Mouse (Mus musculus) megakaryocyte, embryonic 14.5 days (primary cell): ENCODE measurements at regions not wholly inside any gene's neighbourhood (a gene's known extent, or its start where the extent isn't known, plus 50 kb on each side); places are given as distances from the start of the nearest gene placed in this dataset.

ENCODE experiments used
- FLI1 ChIP-seq: IDR thresholded peaks from 2 replicates; pipeline ENCODE4 v1.6.1; 2012; ENCODE audit warnings: low read length, inconsistent platforms, mixed read lengths
- GATA1 ChIP-seq: IDR thresholded peaks from 3 replicates; pipeline ENCODE4 v1.6.1; 2012; ENCODE audit warnings: mixed read lengths, low read length, inconsistent platforms, borderline replicate concordance

DNA sequence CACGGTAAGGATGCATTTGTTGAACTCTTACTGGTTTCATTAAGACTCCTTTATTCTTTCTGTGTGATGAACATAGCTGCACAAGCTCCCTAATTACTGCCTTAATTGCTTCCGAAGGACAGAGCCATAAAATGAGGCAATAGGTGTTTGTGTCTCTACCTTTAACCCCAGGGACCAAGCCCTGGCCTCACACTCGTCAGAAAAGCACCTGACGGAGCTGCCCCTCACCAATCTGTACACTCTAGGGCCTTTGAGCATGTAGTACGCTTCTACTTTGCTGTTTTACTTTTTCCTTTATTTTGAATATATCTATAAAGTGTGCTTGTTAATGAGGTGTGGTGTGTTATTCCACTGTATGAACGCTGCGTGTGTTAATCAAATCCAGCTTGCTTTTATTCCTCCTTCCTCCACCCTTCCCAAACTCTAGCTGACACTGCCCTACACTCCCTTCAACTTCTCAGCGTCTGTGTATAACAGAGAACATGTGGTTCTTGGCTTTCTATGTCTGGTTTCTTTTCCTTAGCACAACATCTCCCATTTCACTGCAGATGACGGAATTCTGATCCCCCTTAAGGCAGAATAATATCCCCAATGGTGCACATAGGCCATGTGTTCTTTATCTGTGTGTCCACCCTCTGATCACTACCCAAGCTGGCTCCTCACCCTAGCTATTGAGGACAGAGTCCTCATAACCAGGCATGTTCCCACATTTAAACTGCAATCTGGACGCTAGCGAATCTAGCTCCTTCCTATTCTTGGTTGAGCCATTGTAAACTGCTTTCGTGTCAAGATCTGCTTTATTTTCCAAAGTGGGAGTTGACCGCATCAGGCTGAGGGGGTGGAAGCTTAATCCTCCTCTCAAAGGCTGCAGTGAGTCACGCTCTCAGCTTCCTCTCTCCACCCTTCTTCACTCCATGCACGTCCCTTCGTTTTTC, 52.5 kb upstream of the Nfe2l2 start:
- TF ChIP-seq FLI1 (no peak), GATA1 (no peak)
